Mouse (Mus musculus): ENCODE data around the gene Sox18.

Sox18 gene

DNA sequence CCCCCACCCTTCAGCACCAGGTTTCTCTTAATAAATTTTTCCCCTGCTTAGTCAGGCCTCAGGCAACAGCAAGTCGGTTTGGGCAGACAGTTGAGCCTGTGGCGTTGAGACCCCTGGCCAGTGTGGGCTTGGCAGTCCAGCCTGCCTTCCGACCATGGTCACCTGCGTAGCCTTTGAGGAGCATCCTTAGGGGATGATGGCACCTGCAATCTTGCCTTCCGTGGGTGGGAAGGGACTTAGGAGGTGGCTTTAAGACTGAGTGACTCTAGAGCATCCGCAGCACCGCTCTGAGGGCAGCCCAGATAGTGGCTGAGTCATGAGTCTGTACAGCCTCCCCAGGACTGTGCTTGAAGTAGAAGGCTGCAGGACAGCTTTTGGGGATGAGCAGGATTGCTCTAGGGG is 9.3 kb upstream of the Sox18 start:
- DNase-seq (ENCODE audit: low read depth, low spot score), result no peak

DNA sequence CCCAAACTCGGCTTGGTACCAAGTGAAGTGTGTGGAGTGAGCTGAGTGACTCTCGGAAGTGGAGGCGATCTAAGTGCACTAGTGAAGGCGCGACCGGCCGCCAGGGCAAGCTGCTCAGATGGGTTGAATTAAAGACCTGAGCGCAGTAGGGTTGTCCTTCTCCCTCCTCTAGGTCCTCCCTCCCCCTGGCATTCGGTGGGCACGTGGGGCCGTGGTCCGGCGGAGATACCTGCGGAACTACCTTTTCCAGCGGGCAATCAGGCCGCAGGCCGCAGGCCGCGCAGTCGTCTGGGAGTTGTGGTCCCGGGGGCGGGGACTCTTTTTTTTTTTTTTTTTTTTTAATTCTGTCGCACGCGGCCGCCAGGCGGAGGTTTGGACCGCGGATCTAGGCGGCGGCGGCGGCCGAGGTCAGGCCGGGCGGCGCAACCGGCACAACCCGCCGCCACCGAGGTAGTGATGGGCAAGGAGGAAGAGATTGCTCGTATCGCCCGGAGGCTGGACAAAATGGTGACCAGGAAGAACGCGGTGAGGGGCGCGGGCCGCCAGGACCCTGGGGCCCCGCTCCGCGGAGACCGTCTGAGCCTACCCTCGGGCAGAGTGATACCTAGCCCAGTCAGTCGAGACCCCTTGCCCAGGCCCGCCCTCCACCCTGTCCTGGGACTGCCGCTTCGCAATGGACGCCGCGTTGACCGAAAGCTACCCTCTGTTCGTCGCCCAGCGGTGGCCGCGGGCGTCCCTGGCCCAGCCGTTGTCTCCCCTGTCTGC is 8.7 kb upstream of the Sox18 start, which contains the start of gene Tcea2:
Gene Tcea2, plus strand, starts transcription at position 360 of the 765 bp plus-strand sequence.
- peak; percentile 75 for DNase-seq (ENCODE audit: low read depth, low spot score)

DNA sequence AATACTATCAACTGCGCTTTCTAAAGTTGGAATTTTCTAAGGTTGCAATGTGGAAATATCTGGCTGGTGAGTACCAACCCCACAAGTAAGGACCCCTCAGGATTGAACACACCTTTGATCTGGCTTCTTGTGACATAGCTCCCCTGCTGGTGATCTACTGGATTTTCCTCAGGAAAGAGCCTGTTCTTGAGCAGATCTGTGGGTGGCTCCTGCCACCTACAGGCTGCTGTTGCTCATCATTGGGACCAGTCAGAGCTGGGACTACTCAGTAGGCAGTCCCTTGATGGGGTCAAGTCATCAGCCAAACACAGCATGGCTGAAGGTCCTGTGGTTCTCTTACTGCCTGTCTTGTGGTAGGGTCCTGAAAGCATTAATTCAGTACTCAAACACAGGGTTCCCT is 7.3 kb upstream of the Sox18 start:
- peak; percentile 86 for DNase-seq (ENCODE audit: low read depth, low spot score)

DNA sequence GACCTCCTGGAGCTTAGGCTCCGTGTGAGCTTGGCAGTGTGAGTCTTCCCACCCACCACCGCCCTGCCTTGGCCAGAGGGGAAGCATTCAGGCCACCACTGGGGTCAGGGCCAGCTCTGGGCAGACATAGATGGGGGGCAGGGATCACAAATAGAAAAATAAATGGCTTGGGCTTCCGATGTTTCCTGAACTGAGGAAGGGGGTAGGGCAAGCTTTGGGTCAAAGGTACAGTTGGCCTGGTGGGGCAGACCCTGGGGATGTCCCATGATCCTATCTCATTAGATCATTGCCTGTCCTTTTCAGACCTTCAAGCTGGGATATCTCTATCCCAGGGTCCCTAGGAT is 6.3 kb upstream of the Sox18 start:
- DNase-seq (ENCODE audit: low read depth, low spot score), result no peak

DNA sequence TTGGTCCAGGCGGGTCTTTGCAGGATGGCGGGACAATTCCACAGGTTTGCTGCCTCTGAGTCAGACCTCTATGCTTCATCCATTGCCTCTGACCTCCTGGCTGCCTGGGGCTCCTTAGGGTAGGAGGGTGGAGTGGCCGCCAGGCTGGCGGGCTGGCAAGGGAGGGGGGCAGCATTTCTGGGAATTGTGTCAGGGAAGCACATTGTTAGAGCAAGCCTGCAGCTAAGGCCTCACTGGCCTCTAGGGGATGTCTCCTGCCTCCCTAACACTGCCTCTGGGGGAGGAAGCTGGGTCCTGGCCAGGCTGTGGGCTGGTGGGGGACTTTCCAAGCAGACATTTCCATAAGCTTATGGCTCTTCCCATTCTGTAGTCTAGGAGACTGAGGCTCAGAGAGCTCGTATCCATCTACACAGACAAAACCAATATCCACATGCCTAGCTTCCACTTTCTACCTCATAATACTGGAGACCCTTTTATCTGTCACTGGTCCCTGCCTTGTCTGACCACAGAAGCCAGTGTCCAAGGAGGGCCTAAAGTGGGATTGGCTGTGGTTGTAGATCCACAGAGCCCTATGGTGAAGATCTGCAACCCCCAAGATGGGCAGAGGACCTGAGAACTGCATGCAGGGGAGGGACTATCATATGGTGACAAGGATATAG is 5.8 kb upstream of the Sox18 start:
- no peak for DNase-seq (ENCODE audit: low read depth, low spot score)

DNA sequence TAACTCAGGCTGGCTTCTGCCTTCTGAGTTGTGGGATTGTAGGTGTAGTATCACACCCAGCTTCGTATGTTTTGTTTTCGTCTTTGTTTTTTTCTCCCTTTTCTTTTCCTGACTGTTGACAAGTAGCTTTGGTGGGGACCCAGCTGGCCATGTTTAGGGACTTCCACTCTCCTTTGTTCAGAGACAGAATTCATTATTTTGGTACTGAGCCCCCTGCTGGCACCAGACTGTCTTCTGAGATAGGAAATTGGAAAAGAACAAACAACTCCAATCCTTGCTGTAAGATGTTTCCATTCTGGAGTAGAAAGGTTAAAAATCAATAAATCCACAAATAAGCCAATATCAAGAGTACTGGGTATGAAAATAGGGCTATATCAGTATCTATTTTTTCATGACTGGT is 5.0 kb upstream of the Sox18 start:
- DNase-seq (ENCODE audit: low read depth, low spot score), result no peak

DNA sequence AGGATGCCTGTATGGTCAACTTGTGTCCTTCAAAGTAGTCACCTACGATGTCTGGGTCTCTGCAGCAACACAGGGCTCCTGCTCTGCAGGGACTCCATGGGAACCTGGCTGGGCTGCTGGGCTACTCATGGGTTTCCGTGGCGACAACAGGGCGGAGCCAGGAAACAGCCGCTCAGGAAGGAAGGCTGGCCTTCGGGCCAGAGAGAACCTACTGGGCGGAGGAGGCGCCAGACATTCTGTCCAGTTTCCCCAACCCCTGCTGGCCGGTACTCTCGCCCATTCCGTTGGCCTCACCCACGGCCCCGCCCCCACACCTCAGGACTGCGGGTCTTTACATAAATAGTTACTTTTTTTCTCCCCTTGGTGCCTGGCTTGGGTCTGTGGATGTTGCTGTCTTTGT is 4.0 kb upstream of the Sox18 start:
- peak; percentile 55 for DNase-seq (ENCODE audit: low read depth, low spot score)

DNA sequence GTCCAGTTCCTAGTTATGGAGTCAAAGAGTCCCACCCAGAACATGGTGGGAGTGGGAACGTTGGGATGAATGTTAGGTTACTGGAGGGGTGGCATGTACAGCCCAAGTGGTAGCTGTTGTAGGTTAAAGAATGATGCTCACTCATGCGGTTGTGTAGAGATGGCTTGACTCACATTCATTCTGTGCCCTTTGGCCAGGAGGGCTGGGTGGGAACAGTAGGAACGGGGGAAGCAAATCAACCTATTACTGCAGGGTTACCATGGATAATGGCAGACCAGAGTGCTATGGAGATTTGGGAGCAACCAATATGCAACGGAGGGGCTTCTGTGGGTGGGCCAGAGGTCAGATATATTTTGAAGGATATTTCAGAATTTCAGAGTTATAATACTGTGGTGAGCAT is 3.5 kb upstream of the Sox18 start:
- no peak for DNase-seq (ENCODE audit: low read depth, low spot score)

DNA sequence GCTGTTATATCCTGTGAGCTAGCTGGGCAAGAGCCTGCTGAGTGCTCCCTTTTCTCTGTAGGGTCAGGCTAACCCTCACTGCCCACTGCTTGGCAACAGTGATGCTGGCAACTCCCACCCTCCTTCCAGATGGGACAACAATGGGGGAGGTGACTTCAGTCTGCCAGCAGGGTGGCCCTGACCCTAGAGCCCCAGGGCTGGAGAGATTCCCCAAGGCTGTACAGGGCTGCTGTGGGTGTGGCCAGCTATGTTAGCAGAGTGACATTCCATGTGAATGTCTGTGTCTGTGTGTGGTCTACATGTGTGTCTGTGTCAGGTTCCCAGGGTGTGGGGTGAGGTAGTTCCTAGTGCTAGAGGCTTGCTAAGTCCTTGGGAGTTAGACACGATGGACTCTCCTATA is 2.1 kb upstream of the Sox18 start:
- DNase-seq (ENCODE audit: low read depth, low spot score), result no peak

DNA sequence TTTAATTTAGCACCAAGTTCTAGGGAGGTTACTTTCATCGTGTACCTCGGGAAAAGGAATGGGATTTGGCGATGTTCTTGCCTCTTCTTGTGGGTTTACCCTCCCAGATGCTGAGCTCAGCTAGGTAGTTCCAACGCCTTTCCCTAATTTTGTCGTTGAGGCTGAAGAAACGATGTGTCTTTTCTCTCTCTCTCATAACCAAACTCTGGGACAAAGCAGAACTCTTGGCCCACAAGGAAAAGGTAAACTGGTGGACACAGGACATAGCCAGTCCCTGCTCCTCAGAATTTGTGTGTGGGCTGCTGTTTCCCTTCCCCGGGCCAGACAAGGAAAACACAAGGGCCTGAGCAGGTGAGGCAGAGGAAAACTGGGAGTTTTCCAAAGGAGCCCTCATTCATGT is 544 bp upstream of the Sox18 start:
- DNase-seq (ENCODE audit: low read depth, low spot score), result no peak

DNA sequence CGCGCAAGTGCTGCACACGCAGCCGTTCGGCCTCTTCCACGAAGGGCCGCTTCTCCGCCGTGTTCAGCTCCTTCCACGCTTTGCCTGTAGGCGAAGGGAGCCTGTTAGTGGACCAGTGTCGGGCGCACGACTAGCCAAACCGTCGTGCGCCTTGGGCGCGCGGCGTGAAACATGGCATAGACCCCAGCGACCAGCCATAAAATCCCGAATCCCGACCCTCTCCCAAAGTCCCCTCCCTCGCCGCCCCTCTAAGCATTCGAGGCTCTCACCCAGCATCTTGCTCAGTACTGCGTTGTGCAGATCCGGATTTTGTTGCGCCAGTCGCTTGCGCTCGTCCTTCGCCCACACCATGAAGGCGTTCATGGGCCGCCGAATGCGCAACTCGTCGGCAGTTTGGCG is 528 bp downstream of the Sox18 start:
- DNase-seq (ENCODE audit: low read depth, low spot score), result no peak

DNA sequence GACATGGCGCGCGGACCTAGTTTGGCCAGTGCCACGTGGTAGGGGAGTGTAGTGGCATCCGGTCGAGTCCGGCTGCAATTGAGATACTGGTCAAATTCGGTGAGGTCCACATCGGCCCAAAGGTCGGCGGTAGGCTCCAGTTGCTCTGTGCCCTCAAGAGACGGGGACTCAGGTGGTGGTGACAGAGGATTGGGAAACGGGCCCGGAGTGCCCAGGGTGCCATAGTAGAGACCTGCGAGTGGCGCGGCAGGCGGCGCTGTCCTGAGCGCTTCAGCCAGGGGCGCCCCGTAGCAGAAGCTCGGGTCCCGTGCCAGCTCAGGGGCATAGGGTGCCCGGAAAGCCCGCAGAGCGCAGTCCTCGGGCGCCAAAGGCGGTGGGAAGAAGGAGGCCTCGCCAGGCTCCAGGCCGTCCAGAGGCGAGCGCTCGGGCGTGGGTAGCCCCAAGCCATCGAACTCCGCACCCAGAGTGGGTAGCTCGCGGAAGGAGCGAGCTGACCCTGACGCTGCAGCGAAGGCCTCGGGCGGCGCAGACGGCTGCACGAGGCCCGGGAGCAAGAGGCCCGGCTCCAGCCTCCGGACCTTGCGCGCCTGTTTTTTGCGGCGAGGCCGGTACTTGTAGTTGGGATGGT is 1.0 kb downstream of the Sox18 start:
- no peak for DNase-seq (ENCODE audit: low read depth, low spot score)

DNA sequence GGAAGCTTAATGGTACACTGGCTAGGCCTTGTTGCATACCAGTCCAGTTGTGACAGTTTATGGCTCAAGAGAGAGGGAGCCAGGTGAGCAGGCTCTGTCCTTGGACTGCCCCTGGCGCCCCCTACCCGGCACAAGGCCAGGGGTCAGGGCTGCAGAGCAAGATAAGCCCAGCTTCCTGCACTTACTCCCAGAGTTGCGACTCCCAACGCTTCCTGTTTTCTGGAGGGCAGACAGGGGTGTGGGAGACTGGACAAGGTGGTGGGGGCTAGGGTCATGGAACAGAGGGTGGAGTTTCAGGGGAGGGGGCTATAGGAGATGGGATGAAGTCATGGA is 8.2 kb downstream of the Sox18 start:
- DNase-seq (ENCODE audit: low read depth, low spot score), result no peak

DNA sequence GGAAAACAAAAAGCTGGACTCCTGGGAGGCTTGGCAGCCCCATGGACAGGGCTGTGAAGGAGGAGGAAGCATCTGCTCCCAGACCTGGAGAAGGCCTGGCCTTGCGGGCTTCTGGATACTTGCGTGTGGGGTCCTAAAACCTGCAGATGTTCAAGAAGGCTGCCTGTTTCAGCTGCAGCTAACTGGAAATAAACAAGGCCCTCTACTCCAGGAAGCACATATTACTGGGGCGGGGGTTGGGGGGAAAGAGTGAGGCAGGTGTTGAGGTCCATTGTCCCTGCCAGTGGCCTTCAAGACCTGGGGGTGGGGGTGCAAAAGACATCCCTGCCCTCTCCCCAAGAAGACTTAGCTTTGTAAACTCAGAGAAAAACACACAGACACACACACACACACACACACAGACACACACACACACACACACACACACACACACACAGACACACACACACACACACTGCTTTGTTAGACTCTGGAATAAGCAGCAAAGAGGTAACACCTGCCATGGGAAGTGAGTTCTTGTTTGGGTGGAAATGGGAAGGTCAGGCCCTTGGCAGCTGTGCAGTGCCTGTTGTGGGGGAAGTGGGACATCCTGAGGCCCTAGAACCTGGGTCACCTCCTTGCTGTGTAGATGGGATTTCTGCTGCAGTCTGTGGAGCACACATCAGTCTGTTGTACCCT is 8.7 kb downstream of the Sox18 start:
- no peak for DNase-seq (ENCODE audit: low read depth, low spot score)

DNA sequence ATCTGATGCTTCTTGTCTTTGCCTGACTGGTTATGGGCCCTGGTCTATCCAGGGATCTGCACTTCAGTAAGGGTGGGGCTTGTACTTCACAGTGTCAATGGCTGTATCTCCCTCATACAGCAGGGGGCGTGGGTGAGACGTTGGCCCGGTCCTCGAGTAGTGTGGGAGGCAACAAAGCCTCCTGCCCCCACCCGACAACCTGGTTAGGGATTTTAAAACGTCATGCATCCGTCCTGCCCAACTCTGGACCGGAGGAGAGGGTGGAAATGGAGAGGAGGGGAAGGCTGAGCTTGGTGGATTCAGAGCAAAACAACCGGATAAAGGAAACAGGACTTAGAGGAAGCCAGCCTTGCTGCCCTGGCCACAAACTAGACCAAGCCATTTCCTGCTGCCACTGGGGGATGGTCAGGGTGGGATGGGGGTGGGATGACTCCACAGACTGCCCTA is 11.8 kb downstream of the Sox18 start:
- peak; percentile 74 for DNase-seq (ENCODE audit: low read depth, low spot score)

DNA sequence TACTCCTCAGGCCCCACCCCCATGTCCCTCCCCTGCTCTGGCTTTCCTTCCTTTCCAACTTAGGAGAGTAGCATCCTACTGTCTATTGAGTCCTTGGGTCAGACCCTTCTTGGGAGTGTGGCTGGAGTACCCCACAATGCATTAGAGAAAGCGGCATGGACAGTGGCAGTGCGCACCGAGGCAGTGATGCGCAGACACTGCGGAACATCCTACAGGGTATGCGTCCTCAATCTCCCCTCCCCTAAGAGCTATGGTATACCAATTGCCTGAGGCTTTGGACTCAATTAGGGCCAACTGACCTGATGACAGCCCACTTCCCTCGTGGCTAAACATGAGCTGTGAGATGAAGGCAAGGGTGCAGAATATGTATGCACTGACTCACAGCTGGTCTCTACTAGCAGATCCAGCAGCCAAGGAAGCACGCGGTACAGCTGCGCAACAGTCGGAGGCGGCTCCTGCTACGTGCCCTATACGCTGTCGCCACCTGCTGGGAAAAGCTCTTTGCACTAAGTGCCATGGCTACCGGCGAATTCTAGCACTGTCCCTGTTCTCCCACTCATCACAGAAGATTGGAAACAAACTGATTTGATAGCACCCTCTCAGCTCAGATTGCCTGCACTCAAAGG is 12.4 kb downstream of the Sox18 start:
- no peak for DNase-seq (ENCODE audit: low read depth, low spot score)

DNA sequence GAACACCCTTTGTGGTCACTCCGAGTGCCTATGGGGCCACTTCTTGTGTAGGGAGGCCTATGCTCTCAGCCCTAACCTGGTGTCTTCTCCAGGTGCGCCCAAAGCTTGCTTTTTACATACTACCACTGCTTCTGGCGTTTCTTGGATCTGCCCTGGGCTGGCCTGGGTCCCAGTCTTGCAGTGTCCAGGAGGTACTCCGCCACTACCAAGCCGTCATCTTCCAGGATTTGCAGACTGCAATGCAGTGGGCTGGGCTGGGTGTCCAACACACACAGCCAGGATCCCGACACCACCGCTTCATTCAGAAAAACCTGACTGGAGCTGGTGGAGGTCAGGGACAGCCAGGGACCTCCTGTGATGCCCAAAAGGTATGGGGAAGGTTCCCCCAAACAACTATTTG is 12.9 kb downstream of the Sox18 start:
- DNase-seq (ENCODE audit: low read depth, low spot score), result no peak

DNA sequence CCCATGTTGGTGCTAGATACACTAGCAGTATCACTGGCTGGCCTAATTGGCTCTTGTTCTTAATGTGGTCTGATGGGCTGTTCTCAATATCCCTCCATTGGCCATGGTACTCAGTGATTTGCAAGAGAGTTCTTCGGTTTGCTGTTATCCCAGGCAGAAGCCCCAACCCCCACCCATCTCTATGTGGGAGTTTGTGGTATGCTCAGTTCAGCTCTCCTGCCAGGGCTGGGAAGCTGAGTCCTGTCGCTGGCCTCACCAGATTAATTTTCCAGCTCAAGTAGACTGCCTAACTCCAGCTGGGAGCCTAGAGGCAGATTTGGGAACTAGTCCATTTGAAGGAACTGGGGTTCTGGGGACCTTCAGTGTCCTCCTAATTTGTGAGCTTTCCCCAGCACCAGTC is 14.0 kb downstream of the Sox18 start:
- DNase-seq (ENCODE audit: low read depth, low spot score), result no peak

DNA sequence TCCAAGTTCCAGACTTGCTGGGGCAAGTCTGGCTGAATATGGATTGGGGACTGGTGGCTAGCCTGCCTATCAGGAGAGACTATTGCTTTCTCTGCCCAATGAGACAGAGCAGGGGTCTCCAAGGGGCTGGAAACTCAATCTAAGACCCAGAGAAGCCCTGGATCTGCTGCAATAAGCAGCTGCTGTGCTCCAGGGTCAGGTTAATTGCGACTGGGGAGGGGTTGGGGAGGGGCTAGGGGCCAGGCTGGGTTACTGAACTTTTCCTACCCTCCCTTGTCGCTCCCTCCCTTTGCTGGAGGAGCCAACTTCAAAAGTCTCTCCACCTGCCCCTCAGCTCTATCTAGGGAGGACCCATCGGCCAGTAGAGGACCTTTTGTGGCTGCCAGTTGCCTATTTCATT is 14.7 kb downstream of the Sox18 start, which contains the start of gene Gm29797:
Gene Gm29797, plus strand, starts transcription at position 301 of the 400 bp plus-strand sequence.
- no peak for DNase-seq (ENCODE audit: low read depth, low spot score)

DNA sequence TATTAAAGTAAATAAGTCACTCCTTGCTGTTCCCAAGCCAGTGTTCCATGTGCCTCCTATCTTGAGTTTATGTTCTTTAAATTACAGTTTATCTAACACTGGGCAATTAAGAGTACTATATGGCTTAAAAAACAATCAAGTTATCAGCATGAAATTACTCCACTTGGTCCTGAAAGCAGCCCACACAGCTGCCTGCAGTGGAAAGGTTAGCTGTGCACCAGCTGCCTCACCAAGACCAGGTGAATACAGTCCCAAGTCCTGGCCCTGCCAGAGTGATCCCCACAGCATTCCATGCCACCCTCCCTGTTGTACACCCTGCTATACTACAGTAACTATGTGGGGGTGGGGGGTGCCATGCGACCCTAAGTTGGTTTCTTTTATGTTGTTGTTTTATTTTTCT is 17.9 kb downstream of the Sox18 start:
- no peak for DNase-seq (ENCODE audit: low read depth, low spot score)

DNA sequence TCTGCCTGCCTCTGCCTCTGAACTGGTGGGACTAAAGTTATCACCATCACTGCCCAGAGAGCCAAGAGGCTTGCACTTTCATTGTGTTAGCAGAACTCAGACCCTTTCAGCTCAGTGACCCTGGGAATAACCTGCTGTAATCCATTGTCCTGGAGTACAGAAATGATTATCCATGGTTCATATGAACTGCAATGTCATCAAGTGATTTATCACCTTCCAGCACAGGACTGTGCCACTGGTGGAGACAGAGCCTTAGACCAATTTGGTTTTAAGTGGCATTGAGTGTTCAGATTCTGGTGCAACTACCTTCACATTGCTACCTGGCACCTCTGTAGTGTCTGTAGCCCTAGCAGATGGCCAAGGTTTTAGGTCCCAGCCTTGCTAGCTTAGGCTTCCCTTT is 18.4 kb downstream of the Sox18 start:
- DNase-seq (ENCODE audit: low read depth, low spot score), result no peak

DNA sequence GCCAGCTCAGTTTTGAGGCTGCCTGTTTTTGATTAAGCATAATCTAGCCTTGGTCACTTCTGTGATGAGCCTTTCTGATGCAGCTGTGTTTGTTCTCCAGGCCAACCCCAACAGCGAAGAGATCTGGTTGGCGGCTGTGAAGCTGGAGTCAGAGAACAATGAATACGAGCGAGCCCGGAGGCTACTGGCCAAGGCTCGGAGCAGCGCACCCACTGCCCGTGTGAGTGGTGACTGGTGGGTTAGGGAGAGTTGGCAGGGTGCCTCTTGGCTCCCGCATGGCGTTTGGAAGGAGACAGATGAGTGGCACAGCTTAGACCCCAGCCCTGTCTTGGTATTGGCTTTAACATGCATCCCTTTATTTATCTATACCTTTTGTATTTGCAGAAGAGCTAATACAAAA is 22.5 kb downstream of the Sox18 start:
- DNase-seq (ENCODE audit: low read depth, low spot score), result no peak
